Mouse (Mus musculus): ENCODE data around the gene Naa11. TPM values are rescaled to one million over a fixed set of nuclear protein-coding genes. Genes with fewer than 3 reads are reported as not detected.

The Naa11 gene
- total and polyA plus RNA-seq, 3 experiments = not detected

DNA sequence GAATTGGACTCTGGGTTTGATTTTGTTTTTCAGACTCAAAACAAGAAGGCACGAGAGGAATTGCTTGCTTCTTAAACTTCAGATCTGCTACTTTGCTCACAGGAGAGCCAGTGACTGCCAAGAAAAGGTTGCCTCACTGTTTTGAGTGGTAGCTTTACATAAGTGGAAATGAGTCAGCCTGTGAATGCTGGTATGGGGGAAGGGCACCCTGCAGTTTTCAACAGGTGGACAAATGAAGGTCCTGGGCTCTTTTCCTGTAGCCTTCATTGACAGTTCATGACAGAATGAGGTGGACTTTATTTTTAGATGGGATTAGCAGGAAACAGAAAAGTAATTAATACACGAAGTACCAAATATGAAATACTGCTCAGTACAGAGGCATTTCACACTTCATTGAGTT, 29.6 kb downstream of the Naa11 start (continued):
- TF ChIP-seq RCOR1 (conservative IDR thresholded peaks at IDR 0.05; ENCODE audit: low read depth, low read length) (no peak), GABPA (IDR thresholded peaks at IDR 0.05; ENCODE audit: insufficient replicate concordance, low read depth, low read length) (no peak), ZKSCAN1 (IDR thresholded peaks at IDR 0.05; ENCODE audit: borderline replicate concordance, low read depth, low read length) (no peak), USF1 (IDR thresholded peaks at IDR 0.05; ENCODE audit: low read depth, low read length) (no peak), IRF4 (IDR thresholded peaks at IDR 0.05; ENCODE audit: low read depth, low read length) (peak; percentile 70), MXI1 (IDR thresholded peaks at IDR 0.05; ENCODE audit: low read depth, low read length) (no peak)

DNA sequence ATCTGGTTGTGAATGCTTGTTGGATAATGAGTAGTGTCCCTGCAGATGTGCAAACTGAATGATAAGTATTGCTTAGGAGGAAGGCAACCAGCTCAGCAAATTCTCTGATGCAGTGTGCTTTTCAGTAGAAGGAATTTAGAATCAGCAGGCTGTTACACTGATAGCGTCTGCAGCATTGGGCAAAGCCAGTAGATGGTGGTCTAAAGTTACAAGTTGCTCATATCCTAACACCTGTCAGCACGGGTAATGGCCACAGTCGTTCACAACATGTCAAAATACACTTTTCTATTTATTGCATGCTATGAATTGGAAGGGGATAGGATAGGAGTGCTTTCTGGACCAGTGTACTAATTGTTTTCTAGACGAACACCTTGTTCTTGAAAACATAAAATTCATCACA, 33.1 kb downstream of the Naa11 start:
- Histone ChIP-seq H3K9ac (ENCODE audit: insufficient read depth, low read depth) (no peak overlapping the region), H3K79me2 (replicated peaks; ENCODE audit: control insufficient read depth, extremely low read depth, insufficient read depth, poor library complexity, severe bottlenecking) (no peaks in the 10 kb centered on the region), H3K27me3 (replicated peaks) (no peaks in the 10 kb centered on the region), H3K4me2 (ENCODE audit: insufficient read depth, low read depth, poor library complexity, severe bottlenecking) (no peak overlapping the region), H3K36me3 (replicated peaks in 1 of 2; ENCODE audit: control insufficient read depth in 1 of 2, insufficient read depth in 1 of 2, low read length in 1 of 2) (no peaks in the 10 kb centered on the region), H3K4me1 (ENCODE audit: control insufficient read depth in 1 of 2, insufficient read depth in 2 of 2) (peaks cover 4 to 24% of the 10 kb centered on the region in 2 experiments), H3K4me3 (replicated peaks in 1 of 3; ENCODE audit: low read depth in 2 of 3, low read length in 2 of 3, poor library complexity in 1 of 3) (no peak overlapping the region), H3K9me3 (replicated peaks; ENCODE audit: low read length) (peaks cover 3% of the 10 kb centered on the region), H3K27ac (ENCODE audit: insufficient read depth, low read depth) (no peak overlapping the region)
- in situ Hi-C loops (cut with MboI; ENCODE audit: low pct_ligation_motif_present, low pct_unique_long_range_greater_than_20kb, low sequenced_read_pairs) = no loop called here
- dilution Hi-C loops (cut with MboI; ENCODE audit: extremely low pct_ligation_motif_present, extremely low pct_unique_long_range_greater_than_20kb, low sequenced_read_pairs) = no loop called here
- peak in 1 of 2 experiments; percentile 45; a peak in 2 of 4 replicates for TF ChIP-seq CTCF (conservative IDR thresholded peaks at IDR 0.05 in 1 of 2, IDR thresholded peaks at IDR 0.05 in 1 of 2; ENCODE audit: low read depth in 2 of 2, low read length in 2 of 2)
- peak; percentile 37 for TF ChIP-seq SMC3 (IDR thresholded peaks at IDR 0.05; ENCODE audit: low read depth, low read length)
- TF ChIP-seq RAD21 (IDR thresholded peaks at IDR 0.05; ENCODE audit: low read depth, low read length) = peak; percentile 54
- TF ChIP-seq SIN3A (IDR thresholded peaks at IDR 0.05; ENCODE audit: low read length) = no peak
- DNase-seq (ENCODE audit: extremely low read depth) = no peak

- dilution Hi-C loops (cut with MboI; ENCODE audit: extremely low pct_ligation_motif_present, extremely low pct_unique_long_range_greater_than_20kb, low sequenced_read_pairs) = no loop called here
Observed at GRCm38 (mm10) chr5:97356135-97356534, 36.0 kb downstream of the Naa11 start.

More at GRCm38 (mm10) chr5:97356135-97356534, 36.0 kb downstream of the Naa11 start:
- Histone ChIP-seq H3K4me1 (ENCODE audit: control insufficient read depth in 1 of 2, insufficient read depth in 2 of 2) (no peaks in the 10 kb centered on the region), H3K9ac (ENCODE audit: insufficient read depth, low read depth) (no peak overlapping the region), H3K79me2 (replicated peaks; ENCODE audit: control insufficient read depth, extremely low read depth, insufficient read depth, poor library complexity, severe bottlenecking) (no peaks in the 10 kb centered on the region), H3K9me3 (replicated peaks; ENCODE audit: low read length) (peaks cover 3% of the 10 kb centered on the region), H3K36me3 (replicated peaks in 1 of 2; ENCODE audit: control insufficient read depth in 1 of 2, insufficient read depth in 1 of 2, low read length in 1 of 2) (no peaks in the 10 kb centered on the region), H3K4me3 (replicated peaks in 1 of 3; ENCODE audit: low read depth in 2 of 3, low read length in 2 of 3, poor library complexity in 1 of 3) (no peak overlapping the region), H3K27me3 (replicated peaks) (no peaks in the 10 kb centered on the region), H3K4me2 (ENCODE audit: insufficient read depth, low read depth, poor library complexity, severe bottlenecking) (no peak overlapping the region), H3K27ac (ENCODE audit: insufficient read depth, low read depth) (no peak overlapping the region)
- in situ Hi-C loops (cut with MboI; ENCODE audit: low pct_ligation_motif_present, low pct_unique_long_range_greater_than_20kb, low sequenced_read_pairs) = no loop called here
- DNase-seq (ENCODE audit: extremely low read depth) = no peak
- no peak for TF ChIP-seq POLR2A (IDR thresholded peaks at IDR 0.05; ENCODE audit: low read depth, low read length)
- TF ChIP-seq MAX (IDR thresholded peaks at IDR 0.05; ENCODE audit: low read length) = no peak
- TF ChIP-seq MXI1 (IDR thresholded peaks at IDR 0.05; ENCODE audit: low read depth, low read length) = no peak
- TF ChIP-seq TBP (conservative IDR thresholded peaks at IDR 0.05; ENCODE audit: low read depth, low read length) = no peak
- no peak for TF ChIP-seq ETS1 (conservative IDR thresholded peaks at IDR 0.05; ENCODE audit: low read depth, low read length)
- no peak for TF ChIP-seq POLR2AphosphoS2 (IDR thresholded peaks at IDR 0.05; ENCODE audit: low read depth, low read length)
- TF ChIP-seq NRF1 (IDR thresholded peaks at IDR 0.05; ENCODE audit: low read depth, low read length) = no peak
- no peak for TF ChIP-seq EP300 (IDR thresholded peaks at IDR 0.05; ENCODE audit: low read length)
- TF ChIP-seq NELFE (IDR thresholded peaks at IDR 0.05; ENCODE audit: low read depth, low read length) = no peak
- TF ChIP-seq MEF2A (IDR thresholded peaks at IDR 0.05; ENCODE audit: borderline replicate concordance, low read depth, low read length) = no peak
- TF ChIP-seq IRF4 (IDR thresholded peaks at IDR 0.05; ENCODE audit: low read depth, low read length) = no peak
- no peak for TF ChIP-seq MAZ (IDR thresholded peaks at IDR 0.05; ENCODE audit: low read depth, low read length)
- TF ChIP-seq RCOR1 (conservative IDR thresholded peaks at IDR 0.05; ENCODE audit: low read depth, low read length) = no peak
- TF ChIP-seq ELF1 (IDR thresholded peaks at IDR 0.05; ENCODE audit: low read depth, low read length) = no peak
- no peak for TF ChIP-seq USF1 (IDR thresholded peaks at IDR 0.05; ENCODE audit: low read depth, low read length)
